Mouse (Mus musculus) liver, embryonic 14.5 days (tissue): ENCODE measurements around the gene Sfxn1. TPM values are rescaled to one million over a fixed set of nuclear protein-coding genes. Genes with fewer than 3 reads are reported as not detected.

Experiments used
- ATAC-seq: fragments of 200-750 bp; cut with Nextera tagmentation; 2 replicates; pipeline ENCODE4 v1.8.0; 2017; ENCODE audit warnings: moderate number of reproducible peaks, mild to moderate bottlenecking, moderate library complexity; ENCODE audit not compliant: insufficient read depth
- DNase-seq, 3 experiments: peaks; one replicate each; pipeline ENCODE4 v3.0.0-alpha.2; 2012 to 2013; ENCODE audit warnings: low read depth in 3 of 3, low spot score in 3 of 3
- H3K27ac ChIP-seq: fragments of 300-500 bp; sonication (generic); 2 replicates; pipeline ENCODE4 v1.5.1; 2014; ENCODE audit warnings: moderate library complexity, mild to moderate bottlenecking, control low read depth, inconsistent platforms
- H3K27me3 ChIP-seq: fragments of 300-500 bp; sonication (generic); 2 replicates; pipeline ENCODE4 v1.6.1; 2014; ENCODE audit warnings: mild to moderate bottlenecking, low read length, moderate library complexity; ENCODE audit not compliant: control insufficient read depth, insufficient read depth
- H3K36me3 ChIP-seq: fragments of 300-500 bp; sonication (generic); replicated peaks from 2 replicates; pipeline ENCODE4 v1.6.1; 2014; ENCODE audit warnings: low read depth; ENCODE audit not compliant: control insufficient read depth, insufficient read depth
- H3K4me1 ChIP-seq, 2 experiments: fragments of 200-500 bp in 1 of 2; fragments of 300-500 bp in 1 of 2; sonication (generic) in 1 of 2; replicated peaks; 2 replicates each; pipeline ENCODE4 v1.6.1; 2012 to 2014; ENCODE audit warnings: antibody characterized with exemption in 1 of 2, inconsistent platforms in 1 of 2, low read length in 1 of 2; ENCODE audit not compliant: control insufficient read depth in 2 of 2, insufficient read depth in 2 of 2
- H3K4me2 ChIP-seq: fragments of 300-500 bp; sonication (generic); 2 replicates; pipeline ENCODE4 v1.6.1; 2014; ENCODE audit warnings: low read depth, mild to moderate bottlenecking, control low read depth, moderate library complexity
- H3K4me3 ChIP-seq, 2 experiments: fragments of 200-500 bp in 1 of 2; fragments of 300-500 bp in 1 of 2; sonication (generic) in 1 of 2; 2 replicates each; pipeline ENCODE4 v1.5.1; 2012 to 2014; ENCODE audit warnings: low read depth in 2 of 2, low read length in 2 of 2, mild to moderate bottlenecking in 2 of 2, control low read depth in 1 of 2, inconsistent platforms in 1 of 2, moderate library complexity in 1 of 2; ENCODE audit not compliant: insufficient read depth in 1 of 2
- H3K9ac ChIP-seq: fragments of 300-500 bp; sonication (generic); replicated peaks from 2 replicates; pipeline ENCODE4 v1.6.1; 2014; ENCODE audit warnings: mild to moderate bottlenecking, control low read depth, moderate library complexity
- H3K9me3 ChIP-seq: fragments of 300-500 bp; sonication (generic); 2 replicates; pipeline ENCODE4 v1.6.1; 2016; ENCODE audit warnings: low read length, mixed read lengths; ENCODE audit not compliant: control insufficient read depth
- CTCF ChIP-seq: IDR thresholded peaks from 2 replicates; pipeline ENCODE4 v1.5.1; 2016; ENCODE audit warnings: antibody characterized with exemption, low read depth, control low read depth
- EP300 ChIP-seq: IDR thresholded peaks from 2 replicates; pipeline ENCODE4 v1.6.1; 2016; ENCODE audit warnings: antibody characterized with exemption, low read depth
- WGBS: fragments of 180-500 bp; shearing (Covaris S2); extraction: QIAGEN DNeasy Blood & Tissue Kit; methylation state at CpG from one replicate; pipeline ENCODE4 v1.1.7; 2014; ENCODE audit not compliant: insufficient replicate concordance; 5-methylcytosine and 5-hydroxymethylcytosine counted together
- polyA plus RNA-seq, 2 experiments: library from polyadenylated mRNA; depleted of rRNA in 1 of 2; stranded (reverse) in 1 of 2; unstranded in 1 of 2; fragments of >200 nt; fragmentation: Nextera tagmentation in 1 of 2; extraction: Ambion mirVana in 1 of 2; gene quantifications; 2 replicates each; pipeline versions ENCODE4 v1.2.1 to v1.2.3; 2012 to 2014

Gene Sfxn1
- polyA plus RNA-seq, 2 experiments = 26.9 to 62.7 TPM

DNA sequence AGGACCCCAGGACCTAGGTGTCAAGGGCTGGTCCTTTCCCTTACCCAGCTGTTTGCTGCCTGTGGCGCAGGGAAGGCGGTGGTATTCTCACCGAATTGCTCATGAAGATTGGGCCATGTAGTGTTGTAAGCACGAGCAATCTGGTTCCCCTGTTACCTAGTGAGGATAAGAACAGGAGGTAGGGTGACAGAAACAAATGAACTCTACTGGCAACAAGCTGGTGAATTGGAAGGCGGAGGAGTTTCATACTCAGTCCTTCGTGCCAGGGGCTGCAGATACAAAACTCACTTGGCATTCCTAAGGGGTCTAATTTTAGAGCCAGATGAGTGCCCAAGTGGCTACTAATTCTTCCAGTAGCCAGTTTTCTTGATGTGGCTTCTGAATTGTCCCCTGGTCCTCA, 4.4 kb downstream of the Sfxn1 start:
- Histone ChIP-seq H3K9ac (no peak overlapping the region), H3K4me3 (no peak overlapping the region), H3K36me3 (no peaks in the 10 kb centered on the region), H3K9me3 (no peaks in the 10 kb centered on the region), H3K27ac (no peak overlapping the region), H3K27me3 (no peaks in the 10 kb centered on the region), H3K4me2 (no peak overlapping the region), H3K4me1 (peaks cover 2 to 42% of the 10 kb centered on the region in 2 experiments; a peak in 3 of 4 replicates)
- no peak for DNase-seq
- 87% methylated on average over 6 of the region's 6 CpGs for WGBS
- ATAC-seq = no peak
- TF ChIP-seq CTCF (no peak), EP300 (no peak)

DNA sequence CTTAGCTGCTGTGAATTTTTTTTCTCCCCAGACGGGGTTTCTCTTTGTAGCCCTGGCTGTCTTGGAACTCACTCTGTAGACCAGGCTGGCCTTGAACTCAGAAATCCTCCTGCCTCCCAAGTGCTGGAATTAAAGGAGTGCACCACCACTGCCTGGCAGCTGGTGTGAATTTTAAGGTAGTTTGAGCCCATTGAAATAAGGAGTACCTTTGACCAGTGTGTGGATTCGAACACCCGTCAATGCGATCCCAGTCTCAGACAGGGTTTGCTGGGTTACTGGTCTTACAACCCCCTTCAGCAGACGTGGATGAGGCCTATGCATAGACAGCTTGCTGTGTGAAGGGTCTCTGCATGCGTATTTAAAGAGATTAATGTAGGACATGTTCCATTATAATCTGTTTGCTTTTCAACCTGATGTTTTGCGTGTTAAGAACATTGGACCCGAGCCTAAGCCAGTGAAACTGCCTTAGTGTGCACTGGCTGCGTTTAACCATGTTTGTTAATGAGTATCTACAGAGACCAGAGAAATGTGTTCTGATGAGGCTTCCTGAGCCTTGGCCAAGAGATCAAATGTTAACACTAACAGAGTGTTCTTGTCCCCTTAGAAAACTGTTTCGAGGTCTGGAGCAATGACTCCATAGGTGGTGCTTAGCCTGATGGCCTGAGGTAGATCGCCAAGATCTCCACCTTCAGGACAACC, 5.2 kb downstream of the Sfxn1 start:
- ATAC-seq (no peak), DNase-seq (no peak)
- TF ChIP-seq CTCF (no peak), EP300 (no peak)
- no peaks in the 10 kb centered on the region for H3K36me3 ChIP-seq
- no peak overlapping the region for H3K4me2 ChIP-seq
- H3K4me1 ChIP-seq = peaks cover 2 to 45% of the 10 kb centered on the region in 2 experiments; a peak in 3 of 4 replicates
- H3K9me3 ChIP-seq = no peaks in the 10 kb centered on the region
- WGBS = 76% methylated on average over 11 of the region's 11 CpGs
- no peak overlapping the region for H3K27ac ChIP-seq
- no peak overlapping the region for H3K9ac ChIP-seq
- no peaks in the 10 kb centered on the region for H3K27me3 ChIP-seq
- H3K4me3 ChIP-seq = no peak overlapping the region

DNA sequence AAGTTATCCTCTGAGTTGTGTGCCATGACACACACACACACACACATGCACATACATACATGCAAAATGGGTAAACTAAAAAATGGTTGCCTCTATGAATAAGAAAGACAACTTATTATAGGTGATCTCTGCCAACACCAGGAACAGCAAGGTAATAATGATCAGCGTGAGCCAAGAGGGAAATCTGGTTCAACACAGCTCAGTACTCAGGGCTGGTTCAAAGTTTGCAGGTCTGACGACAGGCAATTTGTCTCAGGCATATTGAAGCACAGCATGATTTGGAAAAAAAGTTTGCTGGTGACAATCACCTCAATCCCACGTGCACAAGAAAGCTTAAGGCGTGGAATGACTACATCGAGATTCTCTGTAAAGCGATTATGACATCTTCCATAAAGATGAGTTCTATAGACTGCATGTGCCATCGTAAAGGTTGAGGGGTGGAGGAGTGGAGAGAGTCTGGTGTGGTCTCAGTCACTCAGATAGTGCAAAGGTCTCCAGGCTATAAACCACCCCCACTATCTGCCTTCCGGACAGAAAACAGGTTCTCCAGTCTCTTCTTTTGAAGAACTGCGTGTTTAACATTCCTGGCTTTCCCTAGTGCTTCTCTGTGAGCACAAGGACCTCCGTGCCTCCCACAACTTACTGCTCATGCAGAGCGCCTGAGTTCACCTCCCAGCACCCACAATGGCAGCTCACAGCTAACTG, 6.0 kb downstream of the Sfxn1 start:
- Histone ChIP-seq H3K4me2 (no peak overlapping the region), H3K4me3 (no peak overlapping the region), H3K9ac (no peak overlapping the region), H3K4me1 (peaks cover 2 to 47% of the 10 kb centered on the region in 2 experiments; a peak in 3 of 4 replicates), H3K27ac (no peak overlapping the region), H3K27me3 (no peaks in the 10 kb centered on the region), H3K36me3 (no peaks in the 10 kb centered on the region), H3K9me3 (no peaks in the 10 kb centered on the region)
- no peak for DNase-seq
- TF ChIP-seq CTCF (no peak), EP300 (no peak)
- WGBS = 68% methylated on average over 11 of the region's 11 CpGs
- ATAC-seq = no peak

DNA sequence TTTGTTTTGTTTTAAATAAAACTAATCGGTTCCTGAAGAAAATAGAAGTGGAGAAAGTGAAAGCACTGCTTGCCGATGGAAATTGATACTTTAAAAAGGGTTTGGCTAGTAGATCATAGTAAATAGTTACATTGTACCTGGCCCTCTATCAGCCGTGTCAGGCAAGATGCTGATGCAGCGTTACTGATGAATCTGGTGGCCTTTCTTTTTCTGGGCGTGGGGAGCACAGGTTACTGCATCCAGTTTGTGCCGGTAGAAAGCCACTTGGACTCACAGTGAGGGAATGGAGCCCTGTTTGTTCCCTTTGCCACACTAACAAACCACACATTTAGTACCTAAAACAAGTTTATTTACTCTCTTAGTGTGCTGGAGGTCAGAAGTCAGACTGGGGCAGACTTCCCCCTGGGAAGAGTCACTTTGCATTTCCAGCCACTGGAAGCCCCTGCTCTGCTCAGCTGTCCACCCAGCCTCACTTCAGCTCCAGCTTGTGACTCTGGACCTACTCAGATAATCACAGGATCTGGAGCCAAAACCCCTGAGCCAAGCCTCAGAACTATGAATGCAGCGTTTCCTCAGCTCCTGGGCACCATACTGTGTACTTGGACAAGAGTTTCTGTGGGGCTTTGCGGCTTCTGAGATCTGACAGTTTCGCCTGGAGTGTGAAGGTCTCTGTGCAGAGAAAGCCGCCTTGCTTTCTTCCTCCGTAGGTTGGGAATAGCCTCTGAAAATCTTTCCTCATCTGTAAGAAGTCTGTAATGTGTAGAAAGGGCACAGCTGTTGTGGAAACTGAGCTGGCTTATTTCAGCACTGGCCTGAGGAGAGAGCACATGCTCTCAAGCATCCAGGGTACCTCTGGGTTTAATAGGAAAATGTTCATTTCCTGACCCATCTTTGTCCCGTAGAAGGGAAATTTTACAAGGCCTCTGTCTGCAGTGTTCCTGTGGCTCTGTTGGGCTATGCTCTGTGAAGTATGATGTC, 8.4 kb downstream of the Sfxn1 start:
- Histone ChIP-seq H3K27ac (no peak overlapping the region), H3K9ac (no peak overlapping the region), H3K4me2 (no peak overlapping the region), H3K4me3 (no peak overlapping the region), H3K9me3 (no peaks in the 10 kb centered on the region), H3K27me3 (no peaks in the 10 kb centered on the region), H3K4me1 (peaks cover 0 to 44% of the 10 kb centered on the region in 2 experiments; a peak in 3 of 4 replicates), H3K36me3 (no peaks in the 10 kb centered on the region; the same call in 1 of the 2 replicates)
- WGBS = 51% methylated on average over 12 of the region's 12 CpGs
- no peak for ATAC-seq
- DNase-seq = no peak
- TF ChIP-seq CTCF (no peak), EP300 (no peak)
